Mouse (Mus musculus) midbrain, postnatal 0 days (tissue): ENCODE measurements around the gene Sfn. TPM values are rescaled to one million over a fixed set of nuclear protein-coding genes. Genes with fewer than 3 reads are reported as not detected.

Source experiments
- ATAC-seq: fragments of 200-750 bp; cut with Nextera tagmentation; 2 replicates; pipeline ENCODE4 v1.8.0; 2017; ENCODE audit warnings: moderate number of reproducible peaks, mild to moderate bottlenecking, moderate TSS enrichment, moderate library complexity; ENCODE audit not compliant: low FRiP score
- DNase-seq: peaks from one replicate; pipeline ENCODE4 v3.0.0-alpha.2; 2015; ENCODE audit warnings: low spot score
- H3K27ac ChIP-seq: fragments of 300-500 bp; sonication (generic); 2 replicates; pipeline ENCODE4 v1.5.1; 2014; ENCODE audit warnings: low read depth, mild to moderate bottlenecking, low read length, mixed read lengths
- H3K27me3 ChIP-seq: fragments of 300-500 bp; sonication (generic); 2 replicates; pipeline ENCODE4 v1.6.1; 2014; ENCODE audit warnings: low read length, control low read depth, mixed read lengths; ENCODE audit not compliant: insufficient read depth
- H3K36me3 ChIP-seq: fragments of 300-500 bp; sonication (generic); 2 replicates; pipeline ENCODE4 v1.6.1; 2014; ENCODE audit warnings: low read length, control low read depth, mixed read lengths; ENCODE audit not compliant: insufficient read depth
- H3K4me1 ChIP-seq: fragments of 300-500 bp; sonication (generic); 2 replicates; pipeline ENCODE4 v1.6.1; 2014; ENCODE audit warnings: mild to moderate bottlenecking, control low read depth, antibody characterized with exemption, low read length, mixed read lengths; ENCODE audit not compliant: insufficient read depth
- H3K4me2 ChIP-seq: fragments of 300-500 bp; sonication (generic); 2 replicates; pipeline ENCODE4 v1.6.1; 2014; ENCODE audit warnings: low read depth, mild to moderate bottlenecking, low read length, mixed read lengths; ENCODE audit not compliant: poor library complexity, severe bottlenecking
- H3K4me3 ChIP-seq: fragments of 300-500 bp; sonication (generic); 2 replicates; pipeline ENCODE4 v1.5.1; 2014; ENCODE audit warnings: low read depth, mild to moderate bottlenecking, low read length, moderate library complexity
- H3K9ac ChIP-seq: fragments of 300-500 bp; sonication (generic); replicated peaks from 2 replicates; pipeline ENCODE4 v1.6.1; 2014; ENCODE audit warnings: mild to moderate bottlenecking, low read length, moderate library complexity, mixed read lengths; ENCODE audit not compliant: poor library complexity, severe bottlenecking
- H3K9me3 ChIP-seq: fragments of 300-500 bp; sonication (generic); 2 replicates; pipeline ENCODE4 v1.6.1; 2016; ENCODE audit warnings: low read length, control low read depth
- CTCF ChIP-seq: IDR thresholded peaks from 2 replicates; pipeline ENCODE4 v1.5.1; 2016; ENCODE audit warnings: antibody characterized with exemption, mild to moderate bottlenecking
- WGBS: fragments of 180-500 bp; shearing (Covaris S2); extraction: QIAGEN DNeasy Blood & Tissue Kit; methylation state at CpG from one replicate; pipeline ENCODE4 v1.1.7; 2014; 5-methylcytosine and 5-hydroxymethylcytosine counted together
- polyA plus RNA-seq: library from polyadenylated mRNA; unstranded; fragments of >200 nt; fragmentation: Nextera tagmentation; extraction: Ambion mirVana; gene quantifications from 2 replicates; pipeline ENCODE4 v1.2.1, GENCODE M21; 2015
- total RNA-seq: library from RNA; depleted of rRNA; stranded (reverse); fragments of >200 nt; gene quantifications from 2 replicates; pipeline ENCODE4 v1.2.3, GENCODE M21; 2014

The Sfn gene
- total and polyA plus RNA-seq, 2 experiments from 2014 or later, result 0.86 to 2.0 TPM

GRCm38 (mm10) chr4:133634043-133634410 is 32.1 kb upstream of the Sfn start:
- no peak for DNase-seq

DNA sequence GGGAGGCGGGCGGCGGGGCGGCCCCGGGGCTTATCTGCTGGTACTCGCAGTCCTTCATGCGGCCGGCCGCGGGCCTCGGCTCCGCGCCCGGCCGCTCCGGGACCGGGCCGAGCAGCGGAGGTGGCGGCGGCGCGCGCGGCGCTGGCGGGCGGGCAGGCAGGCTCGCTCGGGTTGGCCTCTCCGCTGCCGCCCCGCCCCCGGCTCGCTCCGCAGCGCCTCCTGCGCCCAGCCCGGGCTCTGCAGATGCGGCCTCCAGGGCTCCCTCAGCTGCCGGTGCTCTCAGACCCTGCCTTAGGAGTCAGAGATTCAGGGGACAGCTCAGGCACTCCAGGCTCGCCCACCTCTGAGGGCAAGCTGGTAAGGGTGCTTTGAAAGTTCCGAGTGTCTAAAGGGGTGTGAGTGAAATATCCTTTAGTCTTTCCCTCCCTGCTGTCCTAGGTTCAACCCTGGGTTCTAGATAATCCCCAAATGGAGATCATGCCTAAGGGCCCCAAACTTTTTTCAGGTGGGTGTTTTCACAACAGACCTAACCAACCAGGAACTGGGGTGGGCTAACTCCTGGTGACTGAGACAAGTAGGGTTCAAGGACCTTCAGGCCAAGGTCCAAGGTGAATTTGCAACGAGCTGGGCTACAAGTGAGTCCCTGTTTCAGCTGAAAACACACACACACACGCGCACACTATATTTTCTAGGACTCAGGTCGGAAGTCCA is 31.5 kb upstream of the Sfn start:
- peak; percentile 81 for DNase-seq
- peak overlapping the region; percentile 87 for H3K27ac ChIP-seq
- peak overlapping the region; percentile 92 for H3K4me2 ChIP-seq
- no peaks in the 10 kb centered on the region for H3K36me3 ChIP-seq
- ATAC-seq, result peak; percentile 83
- peak overlapping the region; percentile 85 for H3K4me3 ChIP-seq
- 18% methylated on average over 19 of the region's 47 CpGs for WGBS
- peak overlapping the region; percentile 92 for H3K9ac ChIP-seq
- H3K4me1 ChIP-seq, result peaks cover 14% of the 10 kb centered on the region
- no peaks in the 10 kb centered on the region for H3K9me3 ChIP-seq
- no peaks in the 10 kb centered on the region for H3K27me3 ChIP-seq
- TF ChIP-seq CTCF, result peak; percentile 75

More at GRCm38 (mm10) chr4:133634043-133634410, 32.1 kb upstream of the Sfn start:
- H3K4me3 ChIP-seq, result no peak overlapping the region
- H3K4me1 ChIP-seq, result peaks cover 14% of the 10 kb centered on the region
- H3K4me2 ChIP-seq, result no peak overlapping the region
- H3K36me3 ChIP-seq, result no peaks in the 10 kb centered on the region
- H3K9ac ChIP-seq, result no peak overlapping the region
- no peak for TF ChIP-seq CTCF
- H3K9me3 ChIP-seq, result no peaks in the 10 kb centered on the region
- 87% methylated on average over 5 of the region's 5 CpGs for WGBS
- ATAC-seq, result no peak
- no peaks in the 10 kb centered on the region for H3K27me3 ChIP-seq
- no peak overlapping the region for H3K27ac ChIP-seq

GRCm38 (mm10) chr4:133632483-133633327 is 30.7 kb upstream of the Sfn start:
- peak; percentile 64 for ATAC-seq
- WGBS, result under 1% methylated on average over 46 of the region's 69 CpGs

DNA sequence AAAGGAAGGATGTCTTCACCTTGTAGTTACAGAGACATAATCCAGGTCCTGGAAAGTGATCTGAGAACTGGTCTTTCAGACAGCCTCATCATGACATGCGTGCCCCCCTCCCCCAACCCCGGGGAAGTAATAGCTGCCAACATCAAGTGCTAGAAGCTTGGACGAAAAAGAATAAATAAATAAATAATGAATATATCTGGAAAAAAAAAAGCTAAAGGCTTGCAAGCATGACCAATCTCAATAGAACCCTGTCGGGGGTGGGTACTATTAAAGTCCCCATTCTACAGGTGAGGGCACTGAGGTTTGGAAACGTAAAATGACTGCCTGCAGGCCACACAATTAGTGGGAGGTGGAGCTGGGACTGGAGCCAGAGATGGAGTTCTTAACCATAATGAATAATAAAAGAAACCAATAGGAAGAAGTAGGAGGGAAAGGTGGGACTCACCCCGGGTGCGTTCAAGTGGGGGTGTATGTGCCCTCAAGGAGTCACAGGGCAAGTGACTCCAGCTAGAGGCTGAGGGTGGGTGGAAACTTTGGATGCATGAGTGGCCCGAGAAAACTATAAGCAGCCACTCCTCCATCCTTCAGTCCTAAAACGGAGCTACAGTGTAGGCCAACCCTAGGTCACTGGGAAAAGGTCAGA is 29.9 kb upstream of the Sfn start:
- Histone ChIP-seq H3K9ac (peak overlapping the region; percentile 92), H3K4me1 (peaks cover 14% of the 10 kb centered on the region), H3K9me3 (no peaks in the 10 kb centered on the region), H3K36me3 (peaks cover 3% of the 10 kb centered on the region), H3K4me2 (peak overlapping the region; percentile 92), H3K27ac (peak overlapping the region; percentile 87; the same call in 1 of the 2 replicates), H3K27me3 (no peaks in the 10 kb centered on the region), H3K4me3 (peak overlapping the region; percentile 85)
- 32% methylated on average over 9 of the region's 9 CpGs for WGBS
- ATAC-seq, result no peak
- DNase-seq, result no peak
- TF ChIP-seq CTCF, result no peak

More at GRCm38 (mm10) chr4:133632483-133633327, 30.7 kb upstream of the Sfn start:
- Histone ChIP-seq H3K4me3 (peak overlapping the region; percentile 85), H3K36me3 (no peaks in the 10 kb centered on the region), H3K9me3 (no peaks in the 10 kb centered on the region), H3K9ac (peak overlapping the region; percentile 92), H3K27me3 (no peaks in the 10 kb centered on the region), H3K4me1 (peaks cover 14% of the 10 kb centered on the region), H3K4me2 (peak overlapping the region; percentile 92), H3K27ac (peak overlapping the region; percentile 87)
- no peak for TF ChIP-seq CTCF
- peak; percentile 41 for DNase-seq

DNA sequence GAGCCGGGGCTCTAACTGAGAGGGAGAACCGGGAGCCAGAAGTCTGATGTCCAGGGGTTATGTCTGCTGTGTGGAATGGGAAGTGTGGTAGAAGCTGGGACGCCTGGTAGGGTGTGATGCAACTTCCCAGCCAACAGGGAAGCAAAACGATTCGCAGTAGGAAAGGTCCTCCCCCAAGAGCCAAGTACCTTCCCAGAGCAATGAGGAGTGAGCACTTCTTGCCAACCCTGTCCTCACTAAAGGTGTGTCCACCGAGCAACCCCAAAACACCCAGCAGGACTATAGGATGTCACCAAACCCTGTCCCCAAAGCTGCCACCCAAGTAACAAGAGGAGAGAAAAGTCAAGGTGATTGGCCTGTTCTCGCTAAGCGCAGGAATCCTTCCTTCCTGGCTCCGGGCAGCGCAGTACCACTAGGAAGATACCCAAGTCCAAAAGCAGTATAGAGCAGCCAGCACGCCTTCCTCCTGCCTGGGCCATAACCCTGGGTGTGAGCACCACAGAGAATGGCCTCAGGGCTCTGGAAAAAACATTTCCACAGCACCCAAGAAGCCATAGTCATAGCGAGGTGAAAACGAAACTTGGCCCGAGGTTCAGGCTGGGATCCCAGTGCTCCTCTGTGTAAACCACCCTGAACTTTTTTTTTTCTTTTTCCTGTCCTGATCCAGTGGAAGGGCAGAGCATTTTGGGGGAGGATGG is 29.3 kb upstream of the Sfn start:
- Histone ChIP-seq H3K4me1 (peaks cover 14% of the 10 kb centered on the region), H3K9ac (no peak overlapping the region), H3K4me2 (peak overlapping the region; percentile 92; the same call in 1 of the 2 replicates), H3K9me3 (no peaks in the 10 kb centered on the region), H3K27ac (0 out of 2 replicates have a peak overlapping the region, but pooled peaks have one; percentile 1), H3K4me3 (no peak overlapping the region), H3K36me3 (peaks cover 7% of the 10 kb centered on the region), H3K27me3 (no peaks in the 10 kb centered on the region)
- ATAC-seq (no peak), DNase-seq (no peak)
- no peak for TF ChIP-seq CTCF
- 88% methylated on average over 14 of the region's 14 CpGs for WGBS
